Mouse (Mus musculus) hematopoietic stem cell, adult 5-6 weeks (primary cell): ENCODE measurements at regions not wholly inside any gene's neighbourhood (a gene's known extent, or its start where the extent isn't known, plus 50 kb on each side); places are given as distances from the start of the nearest gene placed in this dataset.
A peak's percentile ranks its signal among the peaks of the same experiment; 100 is the strongest.

ENCODE experiments used
- ATAC-seq, 2 experiments: fragments of 125-278 bp in 1 of 2; replicated peaks in 1 of 2; 2 replicates each; pipeline ENCODE4 v1.8.0; 2016 to 2017; ENCODE audit warnings: inconsistent platforms in 2 of 2, mild to moderate bottlenecking in 2 of 2, moderate number of reproducible peaks in 2 of 2, low read depth in 1 of 2, moderate TSS enrichment in 1 of 2; ENCODE audit not compliant: low FRiP score in 2 of 2, poor library complexity in 2 of 2, severe bottlenecking in 2 of 2, insufficient read depth in 1 of 2, low TSS enrichment in 1 of 2

DNA sequence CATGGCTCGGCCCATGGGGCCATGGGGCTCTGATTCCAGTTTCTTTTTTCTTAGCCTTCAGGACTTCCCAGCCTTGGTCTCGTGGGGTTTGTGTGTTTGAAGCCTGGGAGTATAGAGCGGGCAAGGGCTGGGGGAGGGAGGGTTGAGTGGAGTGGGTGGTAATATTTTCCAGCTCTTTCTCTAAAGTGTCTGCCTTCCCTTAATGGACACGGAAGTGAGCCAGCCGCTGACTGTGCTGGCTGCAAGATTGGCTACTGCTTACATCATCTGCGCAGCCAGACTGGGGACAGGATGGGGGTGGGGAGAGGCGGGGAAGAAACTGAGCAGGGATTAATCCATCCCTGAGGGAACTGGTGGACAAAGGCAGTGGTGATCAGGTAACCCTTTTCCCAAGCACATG, 52.3 kb downstream of the Tnp1 start:
- no peak for ATAC-seq

DNA sequence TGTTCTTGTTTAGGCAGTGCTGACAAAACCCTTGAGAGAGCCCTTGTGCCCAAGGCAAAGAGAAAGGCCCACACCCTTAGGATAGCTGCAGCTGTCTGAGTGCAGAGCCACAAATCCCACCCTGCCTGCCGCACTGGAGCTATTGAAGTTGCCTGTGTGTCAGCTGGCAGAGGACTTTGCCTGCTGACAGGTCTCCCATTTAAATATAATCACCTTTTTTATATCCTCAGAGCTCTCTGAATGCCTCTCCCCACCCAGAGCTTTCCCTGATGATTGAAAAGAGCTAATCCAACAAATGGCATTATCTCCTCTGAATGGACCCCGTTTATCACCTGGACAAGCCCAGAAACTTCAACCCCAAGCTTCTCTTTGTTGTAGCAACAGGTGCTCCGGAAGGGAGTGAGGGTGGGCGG, 55.5 kb downstream of the Tnp1 start:
- no peak for ATAC-seq

DNA sequence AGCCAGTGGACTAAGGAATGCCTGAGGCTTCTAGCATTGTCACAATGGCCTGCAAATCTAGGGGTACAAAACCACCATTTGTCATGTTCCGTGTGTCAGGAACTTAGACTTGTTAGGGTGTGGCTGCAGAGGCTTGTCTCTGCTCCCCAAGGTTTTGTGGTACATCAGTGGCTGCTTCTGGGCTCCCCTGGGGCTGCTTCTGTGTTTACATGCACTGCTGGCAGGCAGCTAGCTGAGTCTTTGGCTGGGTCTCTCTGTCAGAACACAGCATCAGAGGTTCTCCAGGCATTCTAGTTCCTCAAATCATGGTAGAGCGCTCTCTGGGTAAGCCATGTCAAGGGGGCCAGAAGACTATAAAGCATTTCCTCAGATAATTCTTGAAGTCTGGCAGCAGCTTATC, 60.3 kb downstream of the Tnp1 start:
- no peak for ATAC-seq

- ATAC-seq = no peak
Measured at GRCm38 (mm10) chr1:72952896-72953295, 62.8 kb downstream of the Tnp1 start.

GRCm38 (mm10) chr1:72951802-72952201, 63.9 kb downstream of the Tnp1 start:
- no peak for ATAC-seq

GRCm38 (mm10) chr1:72951365-72951764, 64.3 kb downstream of the Tnp1 start:
- no peak for ATAC-seq

- peak; percentile 32 to 50; a peak in 1 of 4 replicates for ATAC-seq
Measured at GRCm38 (mm10) chr1:72946235-72946634, 69.5 kb downstream of the Tnp1 start.

GRCm38 (mm10) chr1:72945750-72946102, 70.0 kb downstream of the Tnp1 start:
- ATAC-seq = no peak; a peak in 1 of 4 replicates

GRCm38 (mm10) chr1:72944805-72945749, 70.4 kb upstream of the Igfbp5 start:
- ATAC-seq = peak in 1 of 2 experiments; percentile 25; a peak in 1 of 4 replicates

- ATAC-seq = no peak
Measured at GRCm38 (mm10) chr1:72944221-72944620, 69.5 kb upstream of the Igfbp5 start.

GRCm38 (mm10) chr1:72943082-72943481, 68.4 kb upstream of the Igfbp5 start:
- no peak for ATAC-seq

DNA sequence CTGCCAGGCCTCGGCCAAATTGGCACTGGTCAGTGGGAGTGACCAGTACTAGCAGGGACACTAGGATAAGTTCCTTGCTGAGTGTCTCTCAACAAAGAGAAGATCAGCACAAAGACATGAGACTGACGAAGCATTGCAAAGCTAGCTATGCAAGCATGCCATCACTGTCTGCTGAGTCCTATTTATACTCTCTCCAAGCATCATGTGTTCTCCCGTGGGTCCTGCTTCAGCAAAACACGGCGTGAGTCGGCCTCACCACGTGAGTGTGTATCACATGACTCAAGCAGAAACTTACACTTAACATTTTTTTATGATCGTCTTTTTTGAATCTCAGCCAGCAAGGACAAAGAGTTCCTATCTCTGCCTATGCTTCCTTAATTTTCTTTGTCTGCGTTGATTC, 67.7 kb upstream of the Igfbp5 start:
- ATAC-seq = no peak

- no peak for ATAC-seq
Measured at GRCm38 (mm10) chr1:72939948-72940347, 65.3 kb upstream of the Igfbp5 start.

DNA sequence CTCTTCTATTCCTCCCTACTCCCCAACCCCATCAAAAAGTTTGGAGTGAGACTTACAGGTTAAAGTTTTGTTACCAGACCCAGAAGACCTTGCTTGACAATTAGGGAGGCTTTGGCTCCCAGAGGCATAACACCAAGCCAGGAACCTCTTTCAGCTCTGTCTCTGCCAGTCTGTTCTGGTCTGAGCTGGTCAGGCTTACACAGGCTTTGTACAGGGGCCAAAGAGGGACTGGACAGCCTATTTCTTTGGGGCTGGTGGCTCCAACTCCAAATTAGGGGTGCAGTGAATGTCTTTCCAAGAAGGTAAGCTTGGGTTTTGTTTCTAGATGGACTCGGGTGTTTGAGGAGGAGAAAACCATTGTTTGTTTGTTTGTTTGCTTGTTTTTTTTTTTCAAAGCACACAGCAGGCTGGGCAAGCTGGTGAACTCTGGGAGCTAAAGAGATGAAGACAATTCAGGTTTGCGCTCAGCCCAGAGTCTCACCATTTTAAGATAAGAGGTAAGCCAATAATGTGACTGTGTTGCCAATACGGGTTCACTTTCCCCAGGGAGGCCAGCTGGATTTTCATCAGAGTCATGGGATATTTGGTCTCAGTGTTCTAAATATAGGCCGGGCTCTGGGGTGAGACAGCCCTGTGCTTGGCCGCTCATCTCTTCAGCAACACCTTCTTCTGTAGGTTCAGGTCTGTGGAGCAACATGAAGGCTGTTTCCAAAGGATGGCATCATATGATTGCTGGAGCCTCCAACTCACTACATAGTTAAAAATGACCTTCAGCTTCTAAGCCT, 62.2 kb upstream of the Igfbp5 start:
- ATAC-seq = no peak

GRCm38 (mm10) chr1:72936231-72936630, 61.5 kb upstream of the Igfbp5 start:
- no peak for ATAC-seq

DNA sequence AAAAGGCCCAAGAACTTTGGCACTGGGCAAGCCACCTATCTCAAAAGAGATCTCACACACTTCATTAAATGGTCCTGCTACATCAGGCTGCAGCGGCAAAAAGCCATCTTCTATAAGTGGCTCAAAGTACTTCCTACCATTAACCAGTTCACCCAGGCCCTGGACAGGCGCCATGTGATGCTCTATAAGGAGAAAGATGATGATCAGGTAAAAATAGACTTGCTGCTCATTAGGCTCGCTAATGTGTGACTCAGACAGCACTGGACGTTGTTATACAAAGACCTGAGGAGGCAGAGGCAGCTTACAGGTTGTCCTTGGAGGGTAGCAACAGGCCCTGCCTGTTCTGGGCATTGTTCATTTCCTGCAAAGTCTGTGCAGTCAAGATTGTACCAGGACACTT, 60.4 kb upstream of the Igfbp5 start:
- ATAC-seq = no peak

DNA sequence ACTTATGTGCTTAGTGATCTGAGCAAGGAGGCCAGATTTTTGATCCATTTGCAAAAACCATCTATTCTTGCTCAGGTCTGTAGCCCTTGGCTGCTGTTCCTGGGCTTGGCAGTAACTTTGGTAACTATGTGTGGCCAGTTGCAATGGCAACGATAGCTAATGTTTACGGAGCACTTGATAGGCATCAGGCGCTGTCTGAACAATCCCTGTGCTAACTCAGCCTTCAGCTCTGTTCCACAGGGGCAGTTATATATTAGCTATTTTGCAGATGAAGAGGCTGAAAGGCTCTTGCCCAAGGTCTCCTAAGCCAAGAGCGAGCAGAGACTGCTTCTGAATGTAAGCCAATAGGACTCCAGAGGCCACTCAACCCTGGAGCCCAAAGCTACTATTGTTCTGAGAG, 55.1 kb upstream of the Igfbp5 start:
- no peak for ATAC-seq
